Mouse (Mus musculus) midbrain, embryonic 16.5 days (tissue): Measurements from ENCODE around the gene Rtl1. TPM values are rescaled to one million over a fixed set of nuclear protein-coding genes. Genes with fewer than 3 reads are reported as not detected.
A peak's percentile ranks its signal among the peaks of the same experiment; 100 is the strongest.

Experiments
- ATAC-seq: fragments of 200-750 bp; cut with Nextera tagmentation; 2 replicates; pipeline ENCODE4 v1.8.0; 2017; ENCODE audit warnings: moderate TSS enrichment
- H3K27ac ChIP-seq: fragments of 300-500 bp; sonication (generic); 2 replicates; pipeline ENCODE4 v1.5.1; 2014; ENCODE audit warnings: mild to moderate bottlenecking, low read length, mixed read lengths
- H3K27me3 ChIP-seq: fragments of 300-500 bp; sonication (generic); 2 replicates; pipeline ENCODE4 v1.6.1; 2014; ENCODE audit warnings: low read depth, low read length, mixed read lengths; ENCODE audit not compliant: control insufficient read depth, insufficient read depth
- H3K36me3 ChIP-seq: fragments of 300-500 bp; sonication (generic); 2 replicates; pipeline ENCODE4 v1.6.1; 2014; ENCODE audit warnings: mild to moderate bottlenecking, low read length, moderate library complexity, mixed read lengths; ENCODE audit not compliant: control insufficient read depth, insufficient read depth
- H3K4me1 ChIP-seq: fragments of 300-500 bp; sonication (generic); 2 replicates; pipeline ENCODE4 v1.6.1; 2014; ENCODE audit warnings: mild to moderate bottlenecking, low read length, mixed read lengths; ENCODE audit not compliant: control insufficient read depth, insufficient read depth
- H3K4me2 ChIP-seq: fragments of 300-500 bp; sonication (generic); 2 replicates; pipeline ENCODE4 v1.6.1; 2014; ENCODE audit warnings: mild to moderate bottlenecking, low read length, mixed read lengths
- H3K4me3 ChIP-seq: fragments of 300-500 bp; sonication (generic); 2 replicates; pipeline ENCODE4 v1.5.1; 2014; ENCODE audit warnings: low read depth, mild to moderate bottlenecking, low read length, moderate library complexity, mixed read lengths
- H3K9ac ChIP-seq: fragments of 300-500 bp; sonication (generic); 2 replicates; pipeline ENCODE4 v1.6.1; 2014; ENCODE audit warnings: low read depth, low read length, mixed read lengths
- H3K9me3 ChIP-seq: fragments of 300-500 bp; sonication (generic); replicated peaks from 2 replicates; pipeline ENCODE4 v1.6.1; 2014; ENCODE audit warnings: mild to moderate bottlenecking, low read length, mixed read lengths; ENCODE audit not compliant: control insufficient read depth, poor library complexity, severe bottlenecking
- WGBS: fragments of 180-500 bp; shearing (Covaris S2); extraction: QIAGEN DNeasy Blood & Tissue Kit; methylation state at CpG from one replicate; pipeline ENCODE4 v1.1.7; 2014; 5-methylcytosine and 5-hydroxymethylcytosine counted together
- polyA plus RNA-seq: library from polyadenylated mRNA; unstranded; fragments of >200 nt; fragmentation: Nextera tagmentation; extraction: Ambion mirVana; gene quantifications from 2 replicates; pipeline ENCODE4 v1.2.1, GENCODE M21; 2015

The Rtl1 gene
- polyA plus RNA-seq, 1 experiment from 2014 or later: 2.2 TPM

DNA sequence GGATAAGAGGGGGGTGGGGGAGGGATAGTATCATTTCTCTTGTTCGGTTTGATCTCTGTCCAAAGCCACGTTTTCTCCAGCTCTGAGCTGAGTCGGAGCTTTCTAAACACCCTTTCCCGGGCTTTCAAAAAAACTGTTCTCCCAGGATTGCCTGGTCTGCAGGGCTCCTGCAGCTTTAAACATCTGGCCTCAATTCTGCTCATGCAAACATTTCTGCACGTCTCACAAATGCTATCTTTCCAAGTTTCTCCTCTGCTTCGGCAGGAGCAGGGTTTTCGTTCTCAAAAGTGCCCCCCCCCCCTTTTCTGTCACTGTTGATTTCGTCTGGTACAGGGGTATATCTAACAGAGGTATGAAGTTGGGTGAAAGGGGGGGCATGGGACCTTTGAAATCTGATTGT lies 3.9 kb downstream of the Rtl1 start:
- Histone ChIP-seq H3K9me3 (no peaks in the 10 kb centered on the region), H3K36me3 (peaks cover 19% of the 10 kb centered on the region), H3K4me2 (no peak overlapping the region), H3K9ac (no peak overlapping the region), H3K27ac (no peak overlapping the region), H3K4me1 (0 out of 2 replicates have a peak, but pooled peaks cover 3% of the 10 kb centered on the region), H3K4me3 (no peak overlapping the region), H3K27me3 (no peaks in the 10 kb centered on the region)
- 50% methylated on average over 8 of the region's 8 CpGs for WGBS
- no peak for ATAC-seq

DNA sequence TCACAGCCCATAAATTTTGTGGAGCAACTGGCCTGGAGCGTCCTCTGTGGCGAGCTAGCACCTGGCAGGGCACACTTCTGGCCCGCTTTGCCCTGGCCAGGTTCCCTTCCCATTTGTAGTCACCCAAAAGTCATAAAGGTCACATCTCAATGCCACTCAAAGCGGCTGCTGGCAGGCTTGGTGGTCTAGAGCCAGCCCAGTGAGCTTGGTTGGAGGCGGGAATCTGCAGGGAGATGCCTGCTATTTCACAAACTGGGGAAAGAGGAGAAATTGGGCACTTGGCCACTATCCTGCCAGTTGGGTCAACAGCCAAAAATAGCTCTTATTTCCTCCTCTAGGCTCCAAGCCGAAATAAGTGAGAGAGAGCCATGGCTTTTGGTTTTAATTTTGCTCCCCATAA lies 4.4 kb downstream of the Rtl1 start:
- Histone ChIP-seq H3K36me3 (peaks cover 19% of the 10 kb centered on the region), H3K9me3 (no peaks in the 10 kb centered on the region), H3K9ac (no peak overlapping the region), H3K27ac (no peak overlapping the region), H3K4me2 (no peak overlapping the region), H3K4me1 (0 out of 2 replicates have a peak, but pooled peaks cover 3% of the 10 kb centered on the region), H3K4me3 (no peak overlapping the region), H3K27me3 (no peaks in the 10 kb centered on the region)
- 78% methylated on average over 6 of the region's 6 CpGs for WGBS
- no peak for ATAC-seq

DNA sequence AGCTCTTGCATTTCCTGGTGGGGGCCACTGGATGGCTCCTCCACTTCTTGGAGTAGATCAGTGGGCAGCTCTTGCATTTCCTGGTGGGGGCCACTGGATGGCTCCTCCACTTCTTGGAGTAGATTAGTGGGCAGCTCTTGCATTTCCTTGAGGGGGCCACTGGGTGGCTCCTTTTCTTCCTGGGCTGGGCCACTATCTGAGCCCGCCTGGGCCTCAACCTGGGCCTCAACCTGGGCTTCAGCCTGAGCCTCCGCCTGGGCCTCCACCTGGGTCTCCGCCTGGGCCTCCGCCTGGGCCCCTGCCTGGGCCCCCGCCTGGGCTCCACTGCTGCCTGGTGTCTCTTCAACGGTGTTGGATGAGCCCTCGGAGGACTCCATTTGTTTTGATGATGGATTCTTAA lies 5.2 kb downstream of the Rtl1 start:
- Histone ChIP-seq H3K4me2 (no peak overlapping the region), H3K9ac (no peak overlapping the region), H3K9me3 (no peaks in the 10 kb centered on the region), H3K4me3 (no peak overlapping the region), H3K4me1 (0 out of 2 replicates have a peak, but pooled peaks cover 3% of the 10 kb centered on the region), H3K27me3 (no peaks in the 10 kb centered on the region), H3K36me3 (peaks cover 19% of the 10 kb centered on the region), H3K27ac (no peak overlapping the region)
- no peak for ATAC-seq
- 83% methylated on average over 7 of the region's 7 CpGs for WGBS

DNA sequence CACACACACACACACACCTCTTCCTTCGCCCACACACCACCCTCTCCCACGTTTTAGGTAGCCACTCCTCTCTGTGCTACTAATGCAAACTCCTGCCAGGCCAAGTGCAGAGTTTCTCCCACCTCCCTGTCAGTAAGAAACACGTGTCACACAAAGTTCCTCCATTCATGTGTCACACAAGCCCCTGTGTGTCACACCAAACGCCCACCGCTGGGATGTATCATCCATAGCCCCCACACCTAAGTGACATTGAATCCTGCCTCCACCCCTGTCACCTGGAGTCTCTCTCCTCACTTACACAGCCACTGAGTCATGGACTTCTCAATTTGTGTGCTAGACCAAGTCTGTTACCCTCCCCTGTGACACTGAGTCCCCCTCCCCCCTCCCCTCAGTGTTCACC lies 17.9 kb downstream of the Rtl1 start:
- Histone ChIP-seq H3K4me2 (no peak overlapping the region), H3K9ac (no peak overlapping the region), H3K36me3 (peaks cover 2% of the 10 kb centered on the region; the same call in 1 of the 2 replicates), H3K9me3 (no peaks in the 10 kb centered on the region), H3K4me3 (no peak overlapping the region), H3K27ac (no peak overlapping the region), H3K4me1 (no peaks in the 10 kb centered on the region), H3K27me3 (no peaks in the 10 kb centered on the region)
- ATAC-seq: no peak
- WGBS: 82% methylated on average over 5 of the region's 5 CpGs

DNA sequence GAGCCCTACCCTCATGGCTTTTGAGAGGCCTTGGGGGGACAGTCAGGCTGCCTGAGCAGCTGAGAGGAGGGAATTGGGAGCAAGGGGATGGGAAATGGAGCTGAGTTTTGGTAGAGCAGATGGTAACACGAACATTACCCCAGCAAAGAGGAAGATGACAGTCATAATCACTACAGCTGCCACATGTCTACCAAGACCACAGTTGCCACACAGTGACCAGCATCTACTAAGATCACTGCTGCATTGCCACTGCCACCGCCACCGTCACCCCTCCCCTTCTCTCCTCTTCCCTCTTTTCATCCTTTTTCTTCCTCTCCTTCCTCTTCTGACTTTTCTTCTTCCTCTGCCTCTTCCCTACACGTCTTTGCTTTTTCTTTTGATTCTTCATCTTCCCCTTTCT lies 27.9 kb downstream of the Rtl1 start:
- Histone ChIP-seq H3K27ac (no peak overlapping the region), H3K9ac (no peak overlapping the region), H3K27me3 (no peaks in the 10 kb centered on the region), H3K36me3 (peaks cover 15% of the 10 kb centered on the region), H3K4me3 (no peak overlapping the region), H3K9me3 (no peaks in the 10 kb centered on the region), H3K4me2 (no peak overlapping the region), H3K4me1 (no peaks in the 10 kb centered on the region)
- ATAC-seq: no peak
- 89% methylated on average over 4 of the region's 4 CpGs for WGBS

DNA sequence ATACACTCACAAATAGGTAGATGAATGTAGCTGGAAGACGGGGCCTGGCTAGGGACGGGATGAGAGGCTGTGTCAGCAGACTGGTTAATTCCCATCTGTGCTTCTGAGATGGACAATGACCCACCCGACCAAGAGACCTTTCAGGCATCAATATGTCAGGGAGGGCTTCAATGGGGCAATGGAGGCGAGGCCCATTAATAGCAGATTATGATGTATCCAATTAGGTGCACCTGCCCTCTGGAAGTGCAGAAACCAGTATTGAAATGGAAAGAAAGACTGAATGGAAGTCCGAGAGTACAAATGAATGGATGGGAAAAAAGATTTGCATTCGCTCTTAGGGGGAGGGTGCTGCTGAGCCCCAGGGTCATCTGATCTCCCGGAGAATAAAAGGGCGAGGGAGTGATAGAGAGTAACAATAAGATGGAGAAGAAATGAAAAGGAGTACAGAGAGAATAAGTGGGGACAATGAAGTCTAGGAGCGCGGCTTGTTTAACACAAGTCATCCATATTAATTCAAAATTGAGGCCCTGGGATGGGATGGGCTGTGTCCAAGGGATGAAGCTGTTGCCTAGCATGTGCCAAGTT lies 39.9 kb downstream of the Rtl1 start:
- no peak for ATAC-seq
- H3K9ac ChIP-seq: no peak overlapping the region
- peaks cover 15% of the 10 kb centered on the region; the same call in 1 of the 2 replicates for H3K36me3 ChIP-seq
- WGBS: 12% methylated on average over 10 of the region's 10 CpGs
- H3K4me1 ChIP-seq: peaks cover 2% of the 10 kb centered on the region; the same call in 1 of the 2 replicates
- H3K9me3 ChIP-seq: no peaks in the 10 kb centered on the region
- H3K27ac ChIP-seq: no peak overlapping the region
- no peak overlapping the region for H3K4me3 ChIP-seq
- no peak overlapping the region for H3K4me2 ChIP-seq
- no peaks in the 10 kb centered on the region for H3K27me3 ChIP-seq

DNA sequence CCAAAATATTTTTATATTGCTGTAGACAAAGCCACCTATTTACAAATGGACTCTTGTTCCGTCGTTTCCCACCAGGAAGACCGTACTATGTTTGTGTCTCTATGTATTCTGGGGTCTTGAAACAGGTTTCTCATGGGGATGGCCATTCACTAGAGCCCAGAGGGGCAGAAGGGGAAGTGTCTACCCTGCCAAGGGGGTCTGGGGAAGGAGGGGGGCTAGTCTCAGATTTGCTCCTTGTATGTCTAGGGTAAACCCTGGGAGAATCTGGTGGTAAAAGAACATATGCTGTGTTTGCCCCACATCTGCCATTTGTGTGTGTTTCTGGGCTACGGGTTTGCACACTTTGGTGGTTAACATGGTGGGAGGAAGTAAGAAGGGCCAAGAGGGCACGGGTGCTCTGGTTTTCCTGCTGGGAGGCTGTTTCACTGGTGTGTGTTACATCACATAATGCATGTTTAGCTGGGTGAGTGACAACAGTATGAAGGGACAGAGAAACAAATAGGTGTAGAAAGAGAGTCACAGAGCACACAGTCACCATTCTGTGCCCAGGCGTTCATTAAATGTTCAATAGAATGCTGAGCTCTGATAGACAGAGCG lies 41.1 kb downstream of the Rtl1 start:
- WGBS: 63% methylated on average over 7 of the region's 7 CpGs

DNA sequence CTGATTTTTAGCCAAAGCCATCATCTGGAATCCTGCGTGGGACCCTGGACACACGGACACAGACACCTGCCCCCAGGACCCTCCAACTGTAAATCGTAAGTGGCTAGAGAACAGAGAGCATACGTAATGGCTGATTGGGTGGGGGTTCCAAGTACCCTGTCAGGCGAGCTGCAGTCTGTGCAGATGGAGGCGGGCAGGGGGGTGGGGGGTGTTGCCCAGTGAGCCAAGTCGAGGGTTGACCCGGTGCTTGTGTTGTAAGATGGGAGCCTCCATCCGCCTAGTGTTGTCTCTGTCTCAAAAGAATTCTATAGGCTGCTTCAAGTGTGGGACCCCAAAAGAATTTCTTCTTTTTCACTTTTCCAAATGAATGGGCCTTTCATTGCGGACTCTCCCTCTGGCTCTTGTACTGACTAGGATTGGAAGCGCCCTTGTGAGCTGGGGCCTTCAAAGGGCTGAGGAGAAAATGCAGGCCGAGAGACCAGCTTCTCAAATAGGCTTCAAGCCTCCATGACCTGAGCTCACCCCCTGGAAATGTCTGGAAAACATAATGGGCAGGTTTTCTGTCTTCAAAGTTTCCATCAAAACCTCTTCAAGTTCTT lies 41.8 kb downstream of the Rtl1 start:
- Histone ChIP-seq H3K36me3 (peaks cover 15% of the 10 kb centered on the region; the same call in 1 of the 2 replicates), H3K4me1 (peaks cover 5% of the 10 kb centered on the region), H3K27ac (no peak overlapping the region), H3K4me3 (no peak overlapping the region), H3K4me2 (no peak overlapping the region), H3K9ac (no peak overlapping the region), H3K9me3 (no peaks in the 10 kb centered on the region), H3K27me3 (no peaks in the 10 kb centered on the region)
- ATAC-seq: peak; percentile 25; the same call in 1 of the 2 replicates
- WGBS: 39% methylated on average over 12 of the region's 12 CpGs

More for the DNA sequence above, 41.1 kb downstream of the Rtl1 start:
- Histone ChIP-seq H3K4me3 (no peak overlapping the region), H3K9ac (no peak overlapping the region), H3K4me2 (no peak overlapping the region), H3K9me3 (no peaks in the 10 kb centered on the region), H3K36me3 (peaks cover 15% of the 10 kb centered on the region; the same call in 1 of the 2 replicates), H3K27me3 (no peaks in the 10 kb centered on the region), H3K4me1 (peaks cover 2% of the 10 kb centered on the region; the same call in 1 of the 2 replicates), H3K27ac (no peak overlapping the region)
- 0 out of 2 replicates have a peak, but pooled peaks have one; percentile 18 for ATAC-seq

DNA sequence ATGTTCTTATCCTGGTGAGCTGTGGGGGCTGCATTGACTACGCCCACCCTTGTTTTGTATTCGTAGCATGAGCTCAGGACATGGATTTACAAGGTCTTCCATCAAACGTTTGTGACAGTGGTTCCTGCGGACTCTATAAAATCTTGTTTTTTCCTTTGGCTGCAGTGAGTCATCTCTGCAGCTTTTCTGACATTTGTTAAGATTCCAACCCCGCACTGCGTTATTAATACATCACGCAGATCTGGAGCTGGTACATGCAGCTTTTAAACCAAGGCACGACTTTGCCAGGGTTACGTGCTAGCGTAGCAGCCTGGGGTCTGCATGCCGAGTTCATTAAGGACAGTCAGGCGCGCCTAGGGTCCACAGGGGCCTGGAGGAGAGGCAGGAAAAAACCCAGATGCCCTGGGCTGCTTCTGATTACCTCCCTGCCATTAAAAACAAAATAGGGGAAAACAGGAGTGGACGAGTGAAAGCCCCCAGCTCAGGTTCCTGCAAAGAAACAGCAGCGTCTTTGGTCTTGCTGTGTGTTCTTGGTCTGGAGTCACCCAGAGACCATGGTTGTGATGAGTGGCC lies 44.2 kb downstream of the Rtl1 start:
- Histone ChIP-seq H3K27ac (no peak overlapping the region), H3K27me3 (no peaks in the 10 kb centered on the region), H3K9ac (no peak overlapping the region), H3K4me1 (peaks cover 5% of the 10 kb centered on the region), H3K36me3 (peaks cover 18% of the 10 kb centered on the region), H3K9me3 (no peaks in the 10 kb centered on the region), H3K4me3 (no peak overlapping the region), H3K4me2 (no peak overlapping the region)
- ATAC-seq: no peak
- 53% methylated on average over 15 of the region's 15 CpGs for WGBS
